Mouse (Mus musculus): ENCODE results near the gene Nfx1.

Nfx1 gene

GRCm38 (mm10) chr4:40974011-40974410, 3.3 kb downstream of the Nfx1 start:
- intact Hi-C loops (cut with DNase I) = no loop called here

GRCm38 (mm10) chr4:40975678-40976077, 5.0 kb downstream of the Nfx1 start:
- intact Hi-C loops (cut with DNase I) = no loop called here

GRCm38 (mm10) chr4:40976651-40977050, 5.9 kb downstream of the Nfx1 start:
- intact Hi-C loops (cut with DNase I) = no loop called here

GRCm38 (mm10) chr4:40979430-40979829, 8.7 kb downstream of the Nfx1 start:
- intact Hi-C loops (cut with DNase I) = no loop called here

GRCm38 (mm10) chr4:40982486-40982885, 11.8 kb downstream of the Nfx1 start:
- intact Hi-C loops (cut with DNase I) = no loop called here

GRCm38 (mm10) chr4:40983686-40984085, 13.0 kb downstream of the Nfx1 start:
- intact Hi-C loops (cut with DNase I) = no loop called here

- intact Hi-C loops (cut with DNase I) = loop anchor here (5.0 to 10.0 kb wide), 2 partner anchors 32 to 245 kb away; no protein-coding TSS in a partner anchor
These were observed 18.9 kb downstream of the Nfx1 start for GRCm38 (mm10) chr4:40989633-40990032.

GRCm38 (mm10) chr4:40996302-40996701, 25.6 kb downstream of the Nfx1 start:
- intact Hi-C loops (cut with DNase I) = loop anchor here (10.0 kb wide), 1 partner anchor 252 kb away; no protein-coding TSS in a partner anchor

GRCm38 (mm10) chr4:40997916-40998315, 27.2 kb downstream of the Nfx1 start:
- intact Hi-C loops (cut with DNase I) = loop anchor here (10.0 kb wide), 1 partner anchor 253 kb away; no protein-coding TSS in a partner anchor

- intact Hi-C loops (cut with DNase I) = no loop called here
These were observed 29.6 kb downstream of the Nfx1 start for GRCm38 (mm10) chr4:41000271-41000670.

- intact Hi-C loops (cut with DNase I) = no loop called here
These were observed 30.3 kb downstream of the Nfx1 start for GRCm38 (mm10) chr4:41000842-41001639.

GRCm38 (mm10) chr4:41013351-41013750, 42.6 kb downstream of the Nfx1 start:
- intact Hi-C loops (cut with DNase I) = no loop called here

- intact Hi-C loops (cut with DNase I) = no loop called here
These were observed 45.1 kb downstream of the Nfx1 start for GRCm38 (mm10) chr4:41015798-41016197.

- intact Hi-C loops (cut with DNase I) = no loop called here
These were observed 50.4 kb downstream of the Nfx1 start for GRCm38 (mm10) chr4:41021094-41021493.

- intact Hi-C loops (cut with DNase I) = no loop called here
These were observed 55.5 kb downstream of the Nfx1 start for GRCm38 (mm10) chr4:41026086-41026787.

- intact Hi-C loops (cut with DNase I) = no loop called here
These were observed 57.2 kb downstream of the Nfx1 start for GRCm38 (mm10) chr4:41027872-41028271.

- intact Hi-C loops (cut with DNase I) = no loop called here
These were observed 57.6 kb downstream of the Nfx1 start for GRCm38 (mm10) chr4:41028272-41028671.

GRCm38 (mm10) chr4:41029372-41029771, 58.7 kb downstream of the Nfx1 start:
- intact Hi-C loops (cut with DNase I) = no loop called here

- intact Hi-C loops (cut with DNase I) = no loop called here
These were observed 60.5 kb downstream of the Nfx1 start for GRCm38 (mm10) chr4:41031242-41031641.

GRCm38 (mm10) chr4:41037942-41038341, 67.2 kb downstream of the Nfx1 start:
- intact Hi-C loops (cut with DNase I) = no loop called here

- intact Hi-C loops (cut with DNase I) = no loop called here
These were observed 70.3 kb downstream of the Nfx1 start for GRCm38 (mm10) chr4:41040983-41041382.

GRCm38 (mm10) chr4:41042880-41043279, 72.2 kb downstream of the Nfx1 start:
- intact Hi-C loops (cut with DNase I) = no loop called here

Measured in adrenal gland (tissue).